Mouse (Mus musculus): ENCODE data around the gene Vegfa.

DNA sequence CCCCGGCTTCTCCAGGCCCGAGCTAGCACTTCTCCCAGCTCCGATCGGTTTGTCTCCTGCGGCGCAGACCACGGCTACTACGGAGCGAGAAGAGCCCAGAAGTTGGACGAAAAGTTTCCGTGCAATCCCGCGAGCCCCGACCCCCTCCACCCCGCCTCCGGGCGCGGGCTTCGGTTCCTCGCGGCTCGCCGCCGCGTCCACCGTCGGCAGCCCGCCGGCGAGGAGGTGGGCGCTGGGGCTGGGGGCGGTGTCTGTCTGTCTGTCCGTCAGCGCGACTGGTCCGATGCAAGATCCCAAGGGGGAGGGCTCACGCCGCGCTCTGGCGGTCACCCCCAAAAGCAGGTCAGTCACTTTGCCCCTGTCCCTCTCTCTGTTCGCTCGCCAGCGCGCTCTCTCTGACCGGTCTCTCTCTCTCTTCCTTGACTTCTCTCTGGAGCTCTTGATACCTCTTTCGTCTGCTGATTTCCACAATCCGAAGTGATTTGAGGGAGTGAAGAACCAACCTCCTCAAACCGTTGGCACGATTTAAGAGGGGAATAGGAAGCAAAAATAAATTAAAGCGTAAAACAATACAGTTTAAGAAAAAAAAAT lies 453 bp downstream of the Vegfa start:
- no peak for TF ChIP-seq CTCF (IDR thresholded peaks at IDR 0.05; ENCODE audit: extremely low read depth, insufficient read depth, insufficient read length, insufficient replicate concordance)
- TF ChIP-seq POLR2A (IDR thresholded peaks at IDR 0.05; ENCODE audit: low read depth, low read length) = no peak

All from spleen, adult 2 months (tissue).